Mouse (Mus musculus): ENCODE results near the gene Lbhd2.

- TF ChIP-seq CTCF (IDR thresholded peaks at IDR 0.05; ENCODE audit: extremely low read depth, insufficient read depth, low read length): no peak
- TF ChIP-seq POLR2A (IDR thresholded peaks at IDR 0.05; ENCODE audit: extremely low read depth, insufficient read depth, low read length): no peak
Measured at GRCm38 (mm10) chr12:111428364-111428763, 21.8 kb downstream of the Lbhd2 start.

Measured in cortical plate, adult 2 months (tissue).